Mouse (Mus musculus) lung, postnatal 25 days (tissue): ENCODE measurements at regions not wholly inside any gene's neighbourhood (a gene's known extent, or its start where the extent isn't known, plus 50 kb on each side); places are given as distances from the start of the nearest gene placed in this dataset.

Experiments used
- DNase-seq: peaks from one replicate; pipeline ENCODE4 v3.0.0; 2022; ENCODE audit warnings: low spot score

DNA sequence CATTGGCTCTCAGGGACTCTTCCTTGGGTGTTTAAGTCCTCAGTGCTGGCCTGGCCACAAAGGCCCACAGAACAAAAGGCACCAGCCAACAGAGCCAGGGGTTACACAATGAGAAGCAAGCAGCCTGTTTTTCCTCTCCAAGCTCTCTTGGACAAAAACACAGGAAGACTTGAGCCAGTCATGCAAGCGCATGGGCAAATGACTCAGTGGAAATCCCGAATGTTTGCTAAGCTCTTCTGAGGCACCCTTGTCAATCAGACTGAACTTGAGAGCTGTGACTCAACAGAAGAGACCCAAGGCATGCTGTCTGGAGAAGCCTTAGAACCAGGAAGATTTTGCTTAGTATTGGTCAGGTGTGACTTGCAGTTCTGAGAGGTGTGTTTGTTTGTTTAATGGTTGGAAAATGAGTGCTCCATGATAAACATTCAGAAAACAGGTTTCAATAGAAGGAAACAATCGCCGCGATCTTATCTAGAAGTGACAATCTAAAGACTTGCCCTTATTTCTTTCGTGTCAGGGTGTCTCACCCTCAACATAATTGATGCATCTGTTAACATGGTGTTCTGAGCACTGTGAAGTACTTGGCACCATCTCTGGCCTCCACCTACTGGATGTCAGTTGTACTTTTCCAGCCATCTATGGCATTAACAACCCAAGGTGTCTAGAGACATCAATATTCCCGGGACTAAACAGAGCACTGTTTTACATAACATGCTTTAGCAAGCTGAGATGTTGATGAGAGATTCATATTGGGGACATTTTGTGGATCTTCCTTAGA is 124.0 kb upstream of the Tmc1 start:
- peak; percentile 76 for DNase-seq

DNA sequence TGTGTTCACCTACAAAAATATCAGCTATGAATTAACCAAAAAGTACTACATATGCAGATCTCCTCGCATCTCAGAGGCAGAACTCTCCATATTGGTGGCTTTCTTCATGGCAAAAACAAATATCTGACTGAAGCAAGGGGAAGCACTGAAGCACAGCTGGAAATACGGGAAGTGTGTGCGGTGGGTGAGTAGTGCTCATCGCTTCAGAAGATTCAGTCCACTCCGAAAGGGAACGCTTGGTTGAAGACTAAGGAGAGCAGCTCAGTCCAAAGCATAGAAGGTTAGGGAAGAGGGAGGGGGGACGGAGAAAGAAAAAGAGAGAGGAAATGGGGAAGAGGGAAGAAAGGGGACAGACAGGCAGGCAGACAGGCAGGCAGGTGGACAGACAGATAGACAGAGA is 114.4 kb upstream of the Tmc1 start:
- no peak for DNase-seq

DNA sequence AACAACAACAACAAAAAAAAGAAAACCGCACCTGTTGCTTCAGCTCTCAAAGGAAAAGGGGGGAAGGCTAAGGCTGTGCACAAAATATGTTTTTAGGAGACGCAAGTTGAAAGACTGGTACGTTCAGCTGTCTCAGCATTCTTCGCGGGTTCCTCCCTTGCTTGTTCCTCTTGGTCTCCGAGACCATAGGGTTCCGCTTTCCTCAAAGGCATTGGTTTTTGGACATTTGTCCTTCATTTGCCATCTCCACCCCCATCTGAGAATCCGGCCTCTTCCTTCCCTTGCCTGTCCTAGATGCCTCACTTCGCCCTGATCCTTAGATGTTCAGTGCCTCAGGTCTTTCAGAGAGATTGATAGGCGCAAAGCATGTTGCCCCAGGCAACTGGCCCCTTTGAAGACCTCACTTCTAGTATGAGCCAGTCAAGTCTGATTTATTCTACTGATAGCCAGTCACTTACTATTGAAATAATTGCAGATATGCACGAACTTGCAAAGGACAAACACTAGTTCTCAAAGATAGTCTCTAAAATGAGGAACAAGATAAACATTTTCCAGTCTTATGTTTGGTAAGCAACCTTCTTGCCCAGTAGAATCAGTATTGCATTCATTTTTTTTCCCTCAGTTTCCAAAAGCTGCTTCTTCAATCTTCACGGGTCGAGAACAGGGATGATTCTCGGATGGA is 112.6 kb upstream of the Tmc1 start:
- no peak for DNase-seq

DNA sequence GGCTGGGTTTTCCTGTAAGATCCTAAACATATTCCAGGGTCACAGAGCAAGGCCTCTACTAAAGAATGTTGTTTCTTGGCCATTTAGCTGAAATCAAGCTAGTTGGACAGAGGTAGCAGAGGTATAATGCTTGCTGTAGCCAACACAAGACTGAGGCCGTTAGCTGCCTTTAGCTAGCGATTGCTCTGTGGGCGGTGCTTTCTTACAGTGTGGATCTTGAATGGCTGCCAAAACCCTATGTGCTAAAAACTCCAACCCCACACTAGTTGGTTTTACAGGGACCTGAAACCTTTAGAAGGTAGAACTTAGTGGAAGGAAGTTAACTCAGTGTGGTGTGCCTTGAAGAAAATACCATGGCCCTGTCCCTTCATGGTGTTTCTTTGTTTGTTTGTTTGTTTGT is 110.9 kb upstream of the Tmc1 start:
- no peak for DNase-seq

DNA sequence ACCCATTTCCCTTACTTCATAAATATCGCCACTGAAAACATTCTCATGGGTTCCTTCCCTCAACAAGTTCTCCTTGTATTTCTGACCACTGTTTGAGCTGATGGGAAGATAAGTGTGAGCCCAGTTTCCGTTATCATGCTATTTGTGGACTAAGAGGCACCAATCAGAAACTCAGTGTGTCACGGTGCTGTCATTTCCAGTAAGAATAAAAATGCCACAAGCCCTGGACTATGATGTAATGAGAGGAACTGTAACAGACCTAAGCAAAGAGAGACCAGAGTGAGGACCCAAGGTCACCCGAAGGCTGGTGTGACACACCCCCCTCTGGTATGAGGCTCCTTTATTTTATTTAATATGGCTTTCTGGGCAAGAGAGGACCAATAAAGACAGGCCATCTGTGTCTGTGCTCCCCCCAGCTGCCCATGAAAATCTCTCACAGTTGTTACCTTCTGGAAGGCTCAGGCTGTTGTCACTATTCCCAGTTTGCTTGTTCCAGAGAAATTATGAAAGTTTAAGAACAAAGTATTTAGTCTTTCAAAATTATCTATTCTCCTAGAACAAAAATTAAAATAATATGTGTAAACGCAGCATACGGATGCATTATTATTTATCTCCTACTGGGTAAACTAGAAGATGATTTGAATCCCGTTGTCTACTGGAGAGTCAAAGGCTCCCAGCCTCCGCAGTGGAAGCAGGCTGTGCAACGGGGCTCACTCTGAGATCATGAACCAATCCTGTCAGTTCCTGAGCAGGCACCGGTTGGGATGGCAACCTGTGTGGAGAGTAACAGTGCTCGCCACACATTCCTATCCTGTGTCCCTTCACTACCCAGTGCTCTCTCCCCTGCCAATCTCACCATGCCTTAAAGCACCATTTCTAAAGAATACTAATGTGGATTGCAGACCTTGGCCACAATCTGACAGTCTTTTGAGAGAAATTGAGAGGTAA is 99.9 kb upstream of the Tmc1 start:
- DNase-seq, result no peak

DNA sequence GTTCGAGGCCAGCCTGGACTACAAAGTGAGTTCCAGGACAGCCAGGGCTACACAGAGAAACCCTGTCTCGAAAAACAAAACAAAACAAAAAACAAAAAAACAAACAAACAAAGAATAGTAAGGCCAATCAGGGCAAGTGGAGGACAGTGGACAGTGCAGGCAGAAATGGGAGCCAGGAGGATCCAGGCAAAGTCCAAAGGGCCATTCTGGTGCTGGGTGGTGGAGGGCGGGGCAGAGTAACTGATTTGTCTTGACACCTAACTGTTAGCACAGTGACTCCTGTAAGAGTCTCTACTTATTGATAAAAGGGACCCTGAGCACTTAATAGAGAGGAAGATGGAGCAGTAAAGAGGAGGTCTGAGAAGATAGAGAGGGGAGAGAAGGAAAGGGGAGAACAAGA is 98.8 kb upstream of the Tmc1 start:
- DNase-seq, result no peak

DNA sequence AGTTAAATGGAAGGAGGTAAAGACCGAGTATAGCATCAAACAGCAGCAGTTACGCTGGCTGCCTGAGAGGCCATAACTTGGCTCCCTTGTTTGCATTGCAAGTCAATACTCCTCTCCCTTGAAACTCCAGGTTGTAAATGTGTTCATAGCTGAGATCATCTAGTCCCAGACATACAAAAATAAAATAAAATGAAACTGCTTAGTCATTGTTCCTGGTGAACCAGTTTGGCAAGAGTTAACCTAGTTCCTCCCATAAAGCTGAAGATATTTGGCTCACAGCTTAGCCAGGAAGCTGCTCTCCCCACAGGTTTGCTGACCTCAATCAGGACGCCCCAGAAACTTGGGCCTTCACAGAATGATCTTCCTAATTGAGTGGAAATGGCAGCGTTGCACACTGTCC is 97.9 kb upstream of the Tmc1 start:
- DNase-seq, result no peak

DNA sequence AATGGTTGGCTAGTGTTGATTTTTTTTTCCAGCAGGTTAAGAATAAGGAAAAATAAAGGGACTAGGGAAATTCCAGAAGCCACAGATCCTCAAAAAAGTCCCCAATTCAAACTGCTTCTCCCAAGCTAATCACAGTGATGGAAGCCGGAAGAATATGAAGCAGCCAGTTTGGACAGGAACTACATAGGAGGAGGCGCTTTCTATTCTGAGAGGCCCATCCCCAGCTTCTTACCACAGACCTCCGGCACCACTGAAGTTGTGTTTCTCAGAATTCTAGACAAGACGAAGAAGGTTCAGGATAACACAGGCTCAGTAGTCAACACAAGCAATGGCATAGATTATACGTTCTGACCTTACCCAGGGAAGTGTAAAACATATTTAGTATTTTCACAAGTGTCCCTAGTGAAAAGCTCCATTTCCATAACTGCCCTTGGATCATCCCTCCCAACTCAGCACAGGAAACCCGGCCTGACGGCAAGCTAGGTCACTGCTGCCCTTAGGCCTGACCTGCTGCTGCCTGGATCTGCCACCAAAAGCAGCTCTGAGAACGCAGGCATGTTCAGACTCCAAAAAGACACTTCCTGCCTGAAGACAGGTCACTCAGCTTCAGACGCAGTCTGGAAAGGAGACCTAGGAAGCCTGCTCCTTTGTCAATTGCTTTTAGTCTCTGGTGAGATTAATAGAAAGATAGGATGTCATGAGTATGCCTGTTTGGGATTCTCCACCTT is 97.2 kb upstream of the Tmc1 start:
- no peak for DNase-seq

DNA sequence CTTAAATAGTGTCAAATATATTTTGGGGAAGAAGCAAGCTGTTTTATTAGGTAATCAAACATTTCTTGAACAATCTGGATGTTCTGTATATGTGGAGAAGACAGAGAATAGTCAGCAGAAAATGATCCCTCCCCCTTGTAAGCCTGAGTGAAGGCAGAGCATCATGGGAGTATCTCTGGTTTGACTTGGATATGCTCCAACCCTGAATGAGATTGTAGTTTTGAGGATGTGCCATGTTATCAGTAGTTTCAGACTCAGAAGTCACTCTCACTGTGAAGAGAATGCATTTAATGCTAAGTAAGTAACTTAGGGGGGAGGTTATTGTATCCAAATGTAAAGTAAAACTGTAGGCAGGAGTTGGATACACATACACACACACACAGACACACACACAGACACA is 95.3 kb upstream of the Tmc1 start:
- no peak for DNase-seq

DNA sequence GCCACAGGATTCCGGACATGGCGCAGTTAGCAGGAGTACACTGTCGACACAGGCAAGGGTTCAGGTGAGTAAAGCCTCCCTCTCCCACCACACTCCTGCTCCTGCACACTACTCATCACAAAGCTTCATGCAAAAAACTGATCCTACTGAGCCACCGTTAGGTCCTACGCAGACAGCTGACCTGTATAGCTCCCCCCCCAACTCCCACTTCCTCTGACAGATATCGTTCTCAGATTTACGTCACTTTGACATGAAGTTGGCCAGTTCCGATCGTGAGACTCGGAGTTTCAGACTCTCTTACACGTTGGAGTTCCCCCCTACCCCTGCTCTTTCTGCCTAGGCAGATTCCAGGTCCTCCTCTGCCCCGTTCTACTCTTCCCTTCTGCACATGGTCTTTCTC is 91.6 kb upstream of the Tmc1 start:
- no peak for DNase-seq

DNA sequence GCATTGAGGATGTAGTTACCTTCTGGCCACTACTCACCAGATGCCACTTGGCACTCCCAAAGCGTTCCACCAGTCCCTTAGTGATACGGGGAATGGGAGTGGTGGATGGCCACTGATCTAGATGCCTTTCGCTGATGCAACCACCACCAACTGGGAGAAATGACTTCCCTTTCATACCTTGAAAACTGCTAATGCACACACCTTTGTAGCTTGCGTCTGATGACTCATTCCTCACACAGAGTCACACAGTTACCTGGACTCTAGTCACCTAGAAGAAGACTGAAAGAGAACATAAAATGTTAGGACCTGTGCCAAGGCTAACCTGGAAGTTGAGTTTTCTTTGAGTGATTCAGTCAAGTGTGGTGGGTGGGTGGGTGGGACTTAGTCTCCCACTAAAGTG is 90.0 kb upstream of the Tmc1 start:
- DNase-seq, result no peak

DNA sequence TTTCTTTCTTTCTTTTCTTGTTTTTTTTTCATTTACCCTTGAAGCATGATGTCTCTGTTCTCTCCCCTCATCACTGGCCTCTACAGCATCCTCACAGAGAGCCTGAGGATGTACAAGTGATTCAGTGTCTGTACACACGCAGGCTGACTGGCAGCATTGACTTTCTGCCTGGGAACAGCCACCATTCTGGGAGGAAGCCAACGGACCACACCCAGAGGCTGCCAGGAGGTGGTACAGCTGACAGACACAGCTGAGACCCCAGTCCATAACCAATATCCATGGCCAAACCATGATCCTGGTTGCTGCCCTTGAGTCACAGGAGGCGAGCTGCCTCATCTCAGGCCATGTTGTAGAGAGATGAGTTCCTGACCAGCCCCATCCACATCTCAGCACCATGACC is 88.5 kb upstream of the Tmc1 start:
- DNase-seq, result no peak

DNA sequence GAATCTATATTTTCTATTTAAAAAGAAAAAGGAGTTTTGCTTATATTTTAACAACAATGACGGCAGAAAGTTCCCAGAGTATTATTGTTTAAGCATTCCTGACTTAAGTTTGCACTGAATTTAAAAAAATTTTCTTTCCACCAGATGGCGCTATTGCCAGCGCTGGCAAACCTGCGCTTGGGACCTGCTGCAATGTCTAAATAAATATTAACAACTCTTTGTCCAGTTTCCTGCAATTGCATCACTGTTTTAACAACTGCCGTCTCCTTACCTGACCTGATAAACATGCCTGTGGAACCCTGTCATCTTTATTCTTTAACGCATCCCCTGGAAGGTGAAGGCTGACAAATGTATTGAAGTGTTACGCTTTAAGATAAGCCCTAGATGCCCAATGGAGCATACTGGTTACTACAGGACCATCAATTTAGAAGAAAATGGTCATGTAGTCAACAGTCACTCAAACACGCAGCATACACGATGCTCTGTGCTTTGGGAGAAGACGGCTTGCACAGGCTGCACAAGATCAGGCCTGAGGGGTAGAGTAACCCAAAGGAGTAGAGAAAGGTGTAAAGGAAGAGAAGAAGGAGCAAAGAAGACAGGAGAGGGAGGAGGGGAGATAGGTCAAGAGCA is 83.6 kb upstream of the Tmc1 start:
- DNase-seq, result peak; percentile 64

DNA sequence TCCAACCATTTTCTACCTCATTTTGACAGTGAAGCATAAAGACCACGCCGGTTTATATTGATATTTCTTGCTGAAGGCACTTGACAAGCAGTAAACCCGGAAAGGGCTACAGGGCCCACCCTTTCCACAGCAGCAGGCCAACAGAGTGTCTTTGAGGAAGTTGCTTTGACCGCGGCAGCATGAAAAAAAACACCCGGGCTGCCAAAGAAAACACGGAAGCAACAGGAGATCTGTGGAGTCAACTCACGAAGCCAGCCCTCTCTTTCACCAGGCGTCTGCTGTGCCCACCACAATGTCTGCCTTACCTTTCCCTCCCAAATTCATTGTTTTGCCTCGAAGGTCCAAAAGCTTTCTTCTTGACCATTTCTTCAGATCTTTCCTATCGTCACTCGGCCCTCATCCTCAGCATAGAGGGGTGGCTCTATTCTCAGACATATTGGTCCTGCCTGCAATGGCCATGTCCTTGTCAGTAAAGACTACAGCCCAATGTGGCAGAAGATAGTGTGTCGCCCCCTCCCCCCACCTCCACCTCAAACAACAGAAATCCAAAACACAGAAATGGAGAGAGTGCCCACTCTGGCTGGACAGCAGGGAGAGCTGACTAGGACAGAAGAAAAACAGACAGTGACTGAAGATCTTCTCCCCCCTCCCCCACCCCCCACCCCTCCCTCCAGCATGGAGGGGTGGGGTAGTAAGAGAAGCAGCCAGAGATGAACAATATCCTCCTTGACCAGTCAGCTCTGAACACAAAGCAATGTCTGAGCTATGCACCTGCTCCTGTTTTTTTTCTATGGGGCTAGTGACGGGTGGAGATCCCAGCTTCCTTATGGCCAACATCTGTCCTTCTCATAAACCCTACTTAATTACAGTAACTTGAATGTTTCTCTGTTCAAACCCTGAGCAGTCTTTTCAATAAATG is 82.8 kb upstream of the Tmc1 start:
- peak; percentile 83 for DNase-seq

DNA sequence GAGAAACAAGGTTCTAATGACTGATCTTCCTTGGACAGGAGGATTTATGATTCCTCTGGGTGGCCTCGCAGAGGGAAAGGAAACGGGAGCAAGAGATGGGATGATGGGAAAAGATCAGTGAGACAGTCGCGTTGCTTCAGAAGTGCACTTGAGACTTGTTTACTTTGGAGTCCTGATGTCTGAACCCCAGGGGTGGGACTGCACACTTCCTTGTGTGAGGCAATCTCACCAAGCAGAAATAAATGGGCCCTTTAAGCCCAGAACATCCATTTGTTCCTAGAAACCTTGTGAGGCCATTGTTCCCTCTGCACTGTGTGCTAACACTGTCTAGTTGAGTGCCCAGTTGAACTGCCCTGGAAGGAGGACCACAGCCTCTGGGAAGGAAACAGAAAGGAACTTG is 81.5 kb upstream of the Tmc1 start:
- DNase-seq, result no peak

DNA sequence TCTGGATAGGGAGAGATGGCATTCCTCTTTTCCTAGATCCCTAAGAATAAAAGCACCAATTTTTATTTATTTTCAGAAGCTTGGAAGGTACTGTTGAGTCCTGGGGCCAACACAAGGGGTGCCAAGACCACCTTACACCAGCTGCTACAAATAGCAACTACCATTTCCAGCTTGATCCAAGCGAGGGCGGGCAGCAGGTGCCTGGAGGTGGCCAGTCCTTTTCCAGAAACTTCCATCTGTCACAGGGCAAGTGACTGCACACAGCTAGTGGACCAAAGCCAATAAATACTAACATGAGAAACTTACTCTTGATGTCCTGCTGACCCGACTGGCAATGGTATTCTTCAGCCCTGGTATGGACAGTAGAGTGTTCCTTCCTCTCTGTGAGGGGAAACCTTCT is 80.0 kb upstream of the Tmc1 start:
- no peak for DNase-seq

DNA sequence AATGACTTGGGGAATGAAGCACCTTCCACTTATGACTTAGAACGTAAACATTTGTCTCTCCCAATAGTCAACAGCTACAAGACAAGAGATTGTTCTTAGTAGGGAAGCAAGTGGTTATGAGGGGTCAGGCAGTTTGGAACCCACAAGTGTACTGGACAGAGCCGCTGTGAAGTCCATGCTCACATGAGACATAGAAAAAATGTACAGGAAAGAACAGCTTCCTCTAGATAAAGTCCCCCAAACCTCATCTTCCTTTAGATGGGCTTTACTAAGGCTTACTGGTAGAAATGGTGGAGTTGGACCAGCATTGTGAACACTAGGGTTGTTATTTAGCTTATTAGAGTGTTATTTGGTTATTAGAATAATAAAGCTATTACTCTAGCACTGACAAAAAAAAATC is 78.6 kb upstream of the Tmc1 start:
- no peak for DNase-seq

DNA sequence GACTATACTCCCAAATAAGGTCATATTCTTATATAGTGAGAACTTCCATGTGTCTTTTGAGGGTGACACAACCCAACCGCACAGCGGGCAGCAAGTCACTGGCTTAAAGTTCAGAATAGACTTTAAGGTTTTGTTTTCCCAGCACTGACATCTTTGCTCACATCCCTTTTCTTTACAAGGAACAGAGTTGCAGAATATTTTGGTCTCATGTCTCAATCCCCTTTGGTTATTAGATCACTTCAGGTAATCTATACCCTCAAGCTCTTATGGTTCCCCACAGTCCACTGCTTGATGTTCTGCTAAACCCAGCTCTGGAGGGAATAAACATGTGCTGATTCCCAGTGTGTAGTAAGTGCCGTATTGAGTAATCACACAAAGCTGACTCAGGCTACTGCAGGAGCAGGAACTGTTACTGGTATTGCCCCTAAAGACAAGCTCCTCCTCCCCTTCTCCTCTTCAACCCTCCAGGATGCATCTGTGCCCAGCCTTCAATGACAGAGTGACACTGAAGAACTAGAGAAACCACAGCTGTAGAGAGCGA is 77.8 kb upstream of the Tmc1 start:
- DNase-seq, result peak; percentile 53

DNA sequence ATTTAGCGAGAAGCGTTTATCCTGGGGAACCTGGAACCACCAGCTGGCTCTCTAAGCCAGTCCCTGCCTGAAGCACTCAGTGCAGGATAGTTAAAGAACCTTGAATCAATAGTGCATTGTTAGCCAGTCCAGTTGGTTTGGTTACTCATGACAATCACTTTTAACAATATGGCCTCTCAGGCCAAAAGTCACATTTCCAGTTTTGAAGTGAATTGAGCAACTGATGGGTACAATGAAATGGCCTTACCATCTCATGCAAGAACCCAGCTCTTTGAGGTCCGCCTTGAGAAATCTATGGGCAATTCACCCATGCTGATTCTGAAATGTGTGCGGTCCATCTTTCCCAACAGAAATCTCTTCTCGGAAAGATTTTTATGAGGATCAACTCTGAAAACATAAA is 77.0 kb upstream of the Tmc1 start:
- no peak for DNase-seq

DNA sequence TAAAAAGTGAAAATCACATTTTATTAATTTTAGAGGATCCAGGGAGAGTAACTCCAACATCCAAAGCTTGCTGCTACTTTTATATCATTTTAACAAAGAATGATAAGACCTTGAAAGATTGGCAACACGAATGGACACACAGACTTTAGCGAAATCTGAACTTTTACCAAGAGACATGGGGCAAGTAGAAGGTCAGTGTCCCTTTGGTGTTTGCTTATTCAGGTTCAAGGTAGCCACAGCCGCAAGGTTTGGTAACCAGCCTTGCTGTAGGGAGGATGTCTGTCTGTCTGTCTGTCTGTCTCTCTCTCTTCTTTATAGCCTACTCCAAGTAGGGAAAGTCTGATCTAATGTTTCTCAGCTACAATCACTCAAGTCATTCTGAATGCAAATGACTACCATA is 75.0 kb upstream of the Tmc1 start:
- no peak for DNase-seq
